Mouse (Mus musculus): ENCODE results near the gene Extl2. TPM values are rescaled to one million over a fixed set of nuclear protein-coding genes. Genes with fewer than 3 reads are reported as not detected.

The Extl2 gene
- polyA plus RNA-seq, 1 experiment from 2014 or later = 31.0 TPM

GRCm38 (mm10) chr3:115992588-115992987 is 14.7 kb upstream of the Extl2 start:
- Histone ChIP-seq H3K27me3 (ENCODE audit: control insufficient read depth, insufficient read depth, low read length) (no peaks in the 10 kb centered on the region), H3K4me2 (replicated peaks; ENCODE audit: low read depth, low read length) (no peak overlapping the region), H3K36me3 (ENCODE audit: control insufficient read depth, insufficient read depth, low read length) (no peaks in the 10 kb centered on the region), H3K9me3 (ENCODE audit: control insufficient read depth, low read length) (no peaks in the 10 kb centered on the region), H3K9ac (ENCODE audit: low read depth, low read length) (no peak overlapping the region), H3K4me3 (ENCODE audit: low read depth, low read length) (no peak overlapping the region), H3K4me1 (replicated peaks; ENCODE audit: control insufficient read depth, insufficient read depth, low read length) (no peaks in the 10 kb centered on the region), H3K27ac (ENCODE audit: low read depth, low read length) (no peak overlapping the region)
- 85% methylated on average over 4 of the region's 4 CpGs for WGBS
- ATAC-seq (ENCODE audit: low FRiP score) (no peak), DNase-seq (ENCODE audit: low spot score) (no peak)

DNA sequence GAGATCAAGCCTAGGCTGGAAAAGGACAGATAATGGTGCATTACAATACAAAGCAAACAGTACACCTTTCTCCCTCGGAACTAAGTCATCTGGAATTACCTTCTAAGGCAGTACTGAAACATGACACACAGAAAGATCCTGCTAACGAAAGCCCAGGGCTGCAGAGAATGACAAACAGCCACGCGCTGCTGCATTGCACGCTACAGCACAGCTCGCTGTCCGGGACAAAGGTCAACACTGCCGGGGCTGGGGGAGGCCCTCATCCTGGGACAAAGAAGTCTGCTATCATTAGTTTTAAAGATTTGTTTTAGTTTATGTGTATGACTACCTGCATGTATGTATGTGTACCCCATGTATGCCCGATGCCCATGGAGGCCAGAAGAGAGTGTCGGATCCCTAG is 14.2 kb upstream of the Extl2 start:
- Histone ChIP-seq H3K4me1 (replicated peaks; ENCODE audit: control insufficient read depth, insufficient read depth, low read length) (no peaks in the 10 kb centered on the region), H3K9me3 (ENCODE audit: control insufficient read depth, low read length) (no peaks in the 10 kb centered on the region), H3K4me2 (replicated peaks; ENCODE audit: low read depth, low read length) (no peak overlapping the region), H3K27me3 (ENCODE audit: control insufficient read depth, insufficient read depth, low read length) (no peaks in the 10 kb centered on the region), H3K36me3 (ENCODE audit: control insufficient read depth, insufficient read depth, low read length) (no peaks in the 10 kb centered on the region), H3K9ac (ENCODE audit: low read depth, low read length) (no peak overlapping the region), H3K27ac (ENCODE audit: low read depth, low read length) (no peak overlapping the region), H3K4me3 (ENCODE audit: low read depth, low read length) (no peak overlapping the region)
- DNase-seq (ENCODE audit: low spot score) = no peak
- WGBS = 76% methylated on average over 10 of the region's 10 CpGs
- ATAC-seq (ENCODE audit: low FRiP score) = no peak

DNA sequence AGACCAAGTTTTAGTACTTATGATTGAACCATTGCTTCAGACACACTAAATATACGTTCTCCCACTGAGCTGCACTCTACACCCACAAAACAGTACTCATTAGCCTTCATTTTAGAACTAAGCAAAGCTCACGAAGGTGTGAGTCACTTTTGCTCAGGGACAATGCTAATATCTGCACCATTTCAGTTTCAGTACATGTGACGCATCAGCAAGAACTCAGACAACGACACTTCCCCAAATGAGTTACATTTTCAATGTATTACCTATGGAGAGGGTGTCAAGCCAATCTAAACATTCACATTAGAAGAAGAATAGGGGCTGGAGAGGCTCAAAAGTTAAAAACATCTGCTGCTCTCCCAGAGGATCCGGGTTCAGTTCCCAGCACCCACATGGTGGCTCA is 10.3 kb upstream of the Extl2 start:
- Histone ChIP-seq H3K9me3 (ENCODE audit: control insufficient read depth, low read length) (no peaks in the 10 kb centered on the region), H3K9ac (ENCODE audit: low read depth, low read length) (no peak overlapping the region), H3K4me1 (replicated peaks; ENCODE audit: control insufficient read depth, insufficient read depth, low read length) (no peaks in the 10 kb centered on the region), H3K27ac (ENCODE audit: low read depth, low read length) (no peak overlapping the region), H3K36me3 (ENCODE audit: control insufficient read depth, insufficient read depth, low read length) (no peaks in the 10 kb centered on the region), H3K4me2 (replicated peaks; ENCODE audit: low read depth, low read length) (no peak overlapping the region), H3K4me3 (ENCODE audit: low read depth, low read length) (no peak overlapping the region), H3K27me3 (ENCODE audit: control insufficient read depth, insufficient read depth, low read length) (no peaks in the 10 kb centered on the region)
- DNase-seq (ENCODE audit: low spot score) = no peak
- 92% methylated on average over 5 of the region's 5 CpGs for WGBS
- no peak for ATAC-seq (ENCODE audit: low FRiP score)

- H3K4me3 ChIP-seq (ENCODE audit: low read depth, low read length) = peak overlapping the region; percentile 91
- no peak overlapping the region for H3K27ac ChIP-seq (ENCODE audit: low read depth, low read length)
- H3K27me3 ChIP-seq (ENCODE audit: control insufficient read depth, insufficient read depth, low read length) = no peaks in the 10 kb centered on the region
- no peaks in the 10 kb centered on the region for H3K36me3 ChIP-seq (ENCODE audit: control insufficient read depth, insufficient read depth, low read length)
- 9% methylated on average over 12 of the region's 12 CpGs for WGBS
- H3K4me2 ChIP-seq (replicated peaks; ENCODE audit: low read depth, low read length) = peak overlapping the region; percentile 92
- peak overlapping the region; percentile 88 for H3K9ac ChIP-seq (ENCODE audit: low read depth, low read length)
- no peaks in the 10 kb centered on the region for H3K9me3 ChIP-seq (ENCODE audit: control insufficient read depth, low read length)
- DNase-seq (ENCODE audit: low spot score) = peak; percentile 47
- no peak for ATAC-seq (ENCODE audit: low FRiP score)
- no peaks in the 10 kb centered on the region for H3K4me1 ChIP-seq (replicated peaks; ENCODE audit: control insufficient read depth, insufficient read depth, low read length)
Observed at GRCm38 (mm10) chr3:116006284-116006977, 831 bp upstream of the Extl2 start.

- peak overlapping the region; percentile 88 for H3K9ac ChIP-seq (ENCODE audit: low read depth, low read length)
- no peaks in the 10 kb centered on the region for H3K9me3 ChIP-seq (ENCODE audit: control insufficient read depth, low read length)
- no peaks in the 10 kb centered on the region for H3K36me3 ChIP-seq (ENCODE audit: control insufficient read depth, insufficient read depth, low read length)
- ATAC-seq (ENCODE audit: low FRiP score) = peak; percentile 79
- under 1% methylated on average over 12 of the region's 12 CpGs for WGBS
- H3K4me2 ChIP-seq (replicated peaks; ENCODE audit: low read depth, low read length) = peak overlapping the region; percentile 92
- H3K4me1 ChIP-seq (replicated peaks; ENCODE audit: control insufficient read depth, insufficient read depth, low read length) = no peaks in the 10 kb centered on the region
- H3K27me3 ChIP-seq (ENCODE audit: control insufficient read depth, insufficient read depth, low read length) = no peaks in the 10 kb centered on the region
- peak overlapping the region; percentile 79 for H3K27ac ChIP-seq (ENCODE audit: low read depth, low read length)
- peak; percentile 78 for DNase-seq (ENCODE audit: low spot score)
- peak overlapping the region; percentile 91 for H3K4me3 ChIP-seq (ENCODE audit: low read depth, low read length)
Observed at GRCm38 (mm10) chr3:116007941-116008440, 729 bp downstream of the Extl2 start.

DNA sequence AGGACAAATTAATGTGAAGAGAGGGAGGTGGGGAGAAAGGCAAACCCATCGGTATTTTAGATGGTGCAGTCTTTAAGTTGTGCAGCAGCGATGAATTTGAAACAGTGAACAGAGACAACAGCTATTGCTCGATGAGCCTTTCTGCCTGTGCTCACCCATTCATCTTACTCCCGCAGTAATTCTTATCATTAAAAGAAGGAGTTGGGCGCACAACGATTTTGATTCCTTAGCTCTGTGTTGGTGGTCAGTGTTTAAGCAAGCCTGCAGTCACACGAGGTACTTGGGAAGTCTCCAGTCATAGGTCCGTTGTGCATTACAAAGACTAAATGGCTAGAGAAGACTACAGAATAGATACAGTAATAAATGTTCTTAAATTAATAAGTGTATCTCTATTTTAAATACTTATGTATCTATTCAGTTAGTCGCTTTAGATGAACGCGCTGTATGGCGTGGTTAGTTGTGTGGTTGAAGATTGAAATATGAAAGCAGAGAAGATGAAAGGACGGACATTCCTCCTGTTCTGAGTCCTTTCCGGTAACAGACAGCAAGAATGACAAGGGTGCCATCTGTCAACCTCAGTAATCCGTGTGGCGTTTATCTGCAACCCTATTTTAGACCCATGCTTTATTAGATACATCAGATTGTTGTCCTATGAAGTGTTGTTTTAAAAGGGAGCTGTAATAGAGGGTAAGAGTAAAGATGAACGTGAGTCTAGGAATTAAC is 2.5 kb downstream of the Extl2 start:
- no peak overlapping the region for H3K9ac ChIP-seq (ENCODE audit: low read depth, low read length)
- no peaks in the 10 kb centered on the region for H3K4me1 ChIP-seq (replicated peaks; ENCODE audit: control insufficient read depth, insufficient read depth, low read length)
- no peak overlapping the region for H3K27ac ChIP-seq (ENCODE audit: low read depth, low read length)
- H3K4me2 ChIP-seq (replicated peaks; ENCODE audit: low read depth, low read length) = no peak overlapping the region
- H3K4me3 ChIP-seq (ENCODE audit: low read depth, low read length) = no peak overlapping the region
- WGBS = 88% methylated on average over 17 of the region's 17 CpGs
- DNase-seq (ENCODE audit: low spot score) = no peak
- H3K36me3 ChIP-seq (ENCODE audit: control insufficient read depth, insufficient read depth, low read length) = no peaks in the 10 kb centered on the region
- no peak for ATAC-seq (ENCODE audit: low FRiP score)
- H3K27me3 ChIP-seq (ENCODE audit: control insufficient read depth, insufficient read depth, low read length) = no peaks in the 10 kb centered on the region
- no peaks in the 10 kb centered on the region for H3K9me3 ChIP-seq (ENCODE audit: control insufficient read depth, low read length)

DNA sequence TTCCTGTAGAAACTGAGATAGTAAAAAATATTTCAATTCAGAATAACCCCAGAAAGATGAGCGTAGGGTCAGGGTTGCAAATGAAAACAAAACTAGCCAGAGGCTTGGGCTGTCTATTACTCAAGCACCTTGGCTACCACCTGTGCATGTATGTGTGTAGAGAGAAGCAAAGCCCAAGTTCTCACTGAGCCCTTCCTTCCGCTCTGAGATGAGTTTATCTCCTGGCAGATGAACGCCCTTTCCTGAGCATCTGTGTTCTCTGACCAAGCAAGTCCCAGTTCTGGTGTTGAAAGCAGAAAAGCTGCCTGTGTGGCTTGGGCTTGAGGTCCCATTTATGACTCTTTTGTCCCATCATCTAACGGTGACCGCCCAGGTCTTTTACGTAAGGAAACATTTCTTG is 7.6 kb downstream of the Extl2 start:
- Histone ChIP-seq H3K4me3 (ENCODE audit: low read depth, low read length) (no peak overlapping the region), H3K9ac (ENCODE audit: low read depth, low read length) (no peak overlapping the region), H3K4me1 (replicated peaks; ENCODE audit: control insufficient read depth, insufficient read depth, low read length) (no peaks in the 10 kb centered on the region), H3K9me3 (ENCODE audit: control insufficient read depth, low read length) (no peaks in the 10 kb centered on the region), H3K27ac (ENCODE audit: low read depth, low read length) (no peak overlapping the region), H3K36me3 (ENCODE audit: control insufficient read depth, insufficient read depth, low read length) (no peaks in the 10 kb centered on the region), H3K27me3 (ENCODE audit: control insufficient read depth, insufficient read depth, low read length) (no peaks in the 10 kb centered on the region), H3K4me2 (replicated peaks; ENCODE audit: low read depth, low read length) (no peak overlapping the region)
- DNase-seq (ENCODE audit: low spot score) (no peak), ATAC-seq (ENCODE audit: low FRiP score) (no peak)
- 92% methylated on average over 6 of the region's 6 CpGs for WGBS

DNA sequence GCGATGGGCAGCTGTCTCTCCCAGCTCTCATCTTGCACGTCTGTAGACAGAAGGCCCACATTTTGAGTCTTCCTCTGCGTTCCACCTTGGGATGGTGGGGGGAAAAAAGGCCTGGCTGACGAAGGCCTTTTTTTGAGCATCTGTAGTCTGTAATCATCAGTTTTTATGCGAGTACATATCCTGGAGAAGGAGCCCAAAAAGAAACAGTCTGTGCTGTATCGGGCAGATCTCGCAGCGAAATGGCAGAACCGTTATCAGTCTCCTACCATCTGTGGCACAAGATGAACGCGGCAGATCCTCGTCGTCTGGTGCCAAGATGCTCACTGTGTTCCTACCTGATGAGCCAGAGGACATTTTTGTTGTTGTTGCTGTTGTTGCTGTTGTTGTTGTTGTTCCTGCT is 8.9 kb downstream of the Extl2 start:
- Histone ChIP-seq H3K4me1 (replicated peaks; ENCODE audit: control insufficient read depth, insufficient read depth, low read length) (no peaks in the 10 kb centered on the region), H3K27me3 (ENCODE audit: control insufficient read depth, insufficient read depth, low read length) (no peaks in the 10 kb centered on the region), H3K4me2 (replicated peaks; ENCODE audit: low read depth, low read length) (no peak overlapping the region), H3K9ac (ENCODE audit: low read depth, low read length) (no peak overlapping the region), H3K36me3 (ENCODE audit: control insufficient read depth, insufficient read depth, low read length) (no peaks in the 10 kb centered on the region), H3K27ac (ENCODE audit: low read depth, low read length) (no peak overlapping the region), H3K4me3 (ENCODE audit: low read depth, low read length) (no peak overlapping the region), H3K9me3 (ENCODE audit: control insufficient read depth, low read length) (no peaks in the 10 kb centered on the region)
- 94% methylated on average over 13 of the region's 13 CpGs for WGBS
- ATAC-seq (ENCODE audit: low FRiP score) (no peak), DNase-seq (ENCODE audit: low spot score) (no peak)

- Histone ChIP-seq H3K27ac (ENCODE audit: low read depth, low read length) (no peak overlapping the region), H3K4me3 (ENCODE audit: low read depth, low read length) (no peak overlapping the region), H3K36me3 (ENCODE audit: control insufficient read depth, insufficient read depth, low read length) (no peaks in the 10 kb centered on the region), H3K9ac (ENCODE audit: low read depth, low read length) (no peak overlapping the region), H3K4me1 (replicated peaks; ENCODE audit: control insufficient read depth, insufficient read depth, low read length) (no peaks in the 10 kb centered on the region), H3K9me3 (ENCODE audit: control insufficient read depth, low read length) (no peaks in the 10 kb centered on the region), H3K4me2 (replicated peaks; ENCODE audit: low read depth, low read length) (no peak overlapping the region), H3K27me3 (ENCODE audit: control insufficient read depth, insufficient read depth, low read length) (no peaks in the 10 kb centered on the region)
- DNase-seq (ENCODE audit: low spot score) (no peak), ATAC-seq (ENCODE audit: low FRiP score) (no peak)
- WGBS = 79% methylated on average over 4 of the region's 4 CpGs
Observed at GRCm38 (mm10) chr3:116018606-116019005, 11.3 kb downstream of the Extl2 start.
